9 mouse cellular contexts compared by ENCODE assay signal in the genomic region with DNA sequence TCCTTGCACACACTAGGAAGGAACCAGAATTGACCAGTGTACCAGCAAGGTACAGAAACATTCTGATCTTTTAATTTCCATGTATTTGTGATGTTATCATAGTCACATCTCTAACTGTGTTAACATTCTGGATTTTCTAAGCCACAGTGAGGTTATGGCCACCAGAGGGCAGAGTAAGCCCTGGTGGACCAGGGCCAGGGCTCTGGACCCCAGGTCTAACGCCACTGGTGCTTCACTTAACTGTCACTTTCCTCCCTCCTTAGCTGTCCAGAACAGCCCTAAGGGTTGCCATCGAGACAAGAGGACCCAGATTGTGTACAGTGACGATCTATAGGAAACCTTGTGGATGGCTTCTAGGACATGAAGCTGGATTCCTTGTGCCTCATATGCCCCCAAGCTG. TPM values are rescaled to one million over a fixed set of nuclear protein-coding genes. Genes with fewer than 3 reads are reported as not detected.
DNase-seq lines count a peak whose midpoint lies in the region; ATAC-seq lines count a peak whose summit lies in the region.
"Had no signal": no experiment of that assay in that cellular context is flagged by ENCODE, and none has a peak within 500 bp of the region (broad histone marks: within the 10 kb centered on the region; RNA-seq: fewer than 3 reads in every experiment).

No protein-coding gene starts in this region.

- peaks cover 48% of the 10 kb centered on the region for H3K36me3 ChIP-seq in neural tube, embryonic 15.5 days
- H3K36me3 ChIP-seq in hindbrain, embryonic 16.5 days (ENCODE audit: control insufficient read depth, insufficient read depth, low read length), result peaks cover 25% of the 10 kb centered on the region

- H3K4me1 ChIP-seq in neural tube, embryonic 15.5 days, result peaks cover 11% of the 10 kb centered on the region
- peaks cover 11% of the 10 kb centered on the region for H3K4me1 ChIP-seq in hindbrain, embryonic 16.5 days (ENCODE audit: control insufficient read depth, insufficient read depth, low read depth, low read length)

- H3K9ac ChIP-seq in neural tube, embryonic 15.5 days (replicated peaks), result no peak overlapping the region
- no peak overlapping the region for H3K9ac ChIP-seq in hindbrain, embryonic 16.5 days (ENCODE audit: low read depth, low read length)
- H3K9ac ChIP-seq: hindbrain, embryonic 15.5 days had no signal

- H3K27ac ChIP-seq in neural tube, embryonic 15.5 days (replicated peaks), result no peak overlapping the region
- no peak overlapping the region for H3K27ac ChIP-seq in hindbrain, embryonic 16.5 days (ENCODE audit: low read depth, low read length)
- H3K27ac ChIP-seq: hindbrain, embryonic 15.5 days had no signal

- no peak overlapping the region for H3K4me3 ChIP-seq in neural tube, embryonic 15.5 days (replicated peaks)
- no peak overlapping the region for H3K4me3 ChIP-seq in hindbrain, embryonic 16.5 days (ENCODE audit: low read length)
- H3K4me3 ChIP-seq: hindbrain, embryonic 15.5 days had no signal

- peak; percentile 45 for DNase-seq in cerebellum, adult 8-10 months
- no peak for DNase-seq in cerebellum, adult 11 months
- DNase-seq in neural tube, embryonic 10.5 days (ENCODE audit: extremely low spot score, low spot score), result peak; percentile 47
- DNase-seq in c-Kit-positive CD71-positive TER-119-positive erythroid progenitor cells, embryonic 14.5 days (ENCODE audit: low spot score), result peak; percentile 32
- peak; percentile 63 for DNase-seq in lung, postnatal 10 days
- DNase-seq in testis, postnatal 10 days (ENCODE audit: low spot score), result peak; percentile 76

- ATAC-seq in neural tube, embryonic 15.5 days (ENCODE audit: low FRiP score), result no peak
- 0 out of 2 replicates have a peak, but pooled peaks have one; percentile 25 for ATAC-seq in hindbrain, embryonic 16.5 days

- no peaks in the 10 kb centered on the region for H3K27me3 ChIP-seq in neural tube, embryonic 15.5 days (replicated peaks)
- H3K27me3 ChIP-seq in hindbrain, embryonic 16.5 days (replicated peaks; ENCODE audit: control insufficient read depth, insufficient read depth, low read length), result no peaks in the 10 kb centered on the region
- H3K27me3 ChIP-seq: hindbrain, embryonic 15.5 days had no signal

- no peaks in the 10 kb centered on the region for H3K9me3 ChIP-seq in neural tube, embryonic 15.5 days (replicated peaks)
- no peaks in the 10 kb centered on the region for H3K9me3 ChIP-seq in hindbrain, embryonic 16.5 days (ENCODE audit: control insufficient read depth, low read length)
- H3K9me3 ChIP-seq: hindbrain, embryonic 15.5 days had no signal

- H3K4me2 ChIP-seq in neural tube, embryonic 15.5 days, result no peak overlapping the region
- H3K4me2 ChIP-seq in hindbrain, embryonic 16.5 days (ENCODE audit: low read length), result no peak overlapping the region
- H3K4me2 ChIP-seq: hindbrain, embryonic 15.5 days had no signal

- WGBS in neural tube, embryonic 15.5 days, result 47% methylated on average over 3 of the region's 3 CpGs
- WGBS in hindbrain, embryonic 16.5 days, result 41% methylated on average over 3 of the region's 3 CpGs

RNA-seq across cellular contexts. Expression of a gene that starts 5.6 kb away (rescaled TPM):
- 77.4 and 77.8 TPM in 2 replicates for polyA plus RNA-seq in neural tube, embryonic 15.5 days (2015; fragmentation: Nextera tagmentation; extraction: Ambion mirVana)
- 78.9 and 83.3 TPM in 2 replicates for polyA plus RNA-seq in hindbrain, embryonic 16.5 days (2015; fragmentation: Nextera tagmentation; extraction: Ambion mirVana)

RNA-seq across cellular contexts. Expression of a gene that starts 5.8 kb away (rescaled TPM):
- 56.6 and 57.4 TPM in 2 replicates for polyA plus RNA-seq in neural tube, embryonic 15.5 days (2015; fragmentation: Nextera tagmentation; extraction: Ambion mirVana)
- polyA plus RNA-seq in hindbrain, embryonic 16.5 days (2015; fragmentation: Nextera tagmentation; extraction: Ambion mirVana), result 57.1 and 62.6 TPM in 2 replicates

RNA-seq across cellular contexts. Expression of a gene that starts 6.5 kb away (rescaled TPM):
- 2.4 and 5.9 TPM in 2 replicates for polyA plus RNA-seq in neural tube, embryonic 15.5 days (2015; fragmentation: Nextera tagmentation; extraction: Ambion mirVana)
- 1.6 and 2.1 TPM in 2 replicates for polyA plus RNA-seq in hindbrain, embryonic 16.5 days (2015; fragmentation: Nextera tagmentation; extraction: Ambion mirVana)

RNA-seq across cellular contexts. Expression of a gene that starts 19.0 kb away (rescaled TPM):
- 58.9 and 64.8 TPM in 2 replicates for polyA plus RNA-seq in neural tube, embryonic 15.5 days (2015; fragmentation: Nextera tagmentation; extraction: Ambion mirVana)
- 68.4 and 68.9 TPM in 2 replicates for polyA plus RNA-seq in hindbrain, embryonic 16.5 days (2015; fragmentation: Nextera tagmentation; extraction: Ambion mirVana)

RNA-seq across cellular contexts. Expression of a gene that starts 19.1 kb away (rescaled TPM):
- polyA plus RNA-seq in neural tube, embryonic 15.5 days (2015; fragmentation: Nextera tagmentation; extraction: Ambion mirVana), result 40.0 and 41.6 TPM in 2 replicates
- 41.2 and 43.1 TPM in 2 replicates for polyA plus RNA-seq in hindbrain, embryonic 16.5 days (2015; fragmentation: Nextera tagmentation; extraction: Ambion mirVana)
